Mouse (Mus musculus): ENCODE measurements around the gene Lrtm1.

Lrtm1 gene

GRCm38 (mm10) chr14:29040606-29041364 lies 22.8 kb downstream of the Lrtm1 start:
- no peak for DNase-seq

- no peak for DNase-seq
Measured at GRCm38 (mm10) chr14:29041498-29041897, 23.5 kb downstream of the Lrtm1 start.

- no peak for DNase-seq
Measured at GRCm38 (mm10) chr14:29042355-29042754, 24.3 kb downstream of the Lrtm1 start.

GRCm38 (mm10) chr14:29051951-29052835 lies 34.2 kb downstream of the Lrtm1 start:
- DNase-seq: no peak

GRCm38 (mm10) chr14:29060679-29061078 lies 42.7 kb downstream of the Lrtm1 start:
- DNase-seq: no peak

GRCm38 (mm10) chr14:29061491-29061890 lies 43.5 kb downstream of the Lrtm1 start:
- no peak for DNase-seq

- no peak for DNase-seq
Measured at GRCm38 (mm10) chr14:29062676-29063075, 44.7 kb downstream of the Lrtm1 start.

- DNase-seq: no peak
Measured at GRCm38 (mm10) chr14:29073747-29074146, 55.7 kb downstream of the Lrtm1 start.

GRCm38 (mm10) chr14:29077418-29077817 lies 59.4 kb downstream of the Lrtm1 start:
- DNase-seq: no peak

- DNase-seq: no peak
Measured at GRCm38 (mm10) chr14:29080228-29080627, 62.2 kb downstream of the Lrtm1 start.

- no peak for DNase-seq
Measured at GRCm38 (mm10) chr14:29080630-29081029, 62.6 kb downstream of the Lrtm1 start.

- DNase-seq: no peak
Measured at GRCm38 (mm10) chr14:29082171-29082570, 64.2 kb downstream of the Lrtm1 start.
